Mouse (Mus musculus) C2C12 (cell line): Measurements from ENCODE around the gene Spata19.

Experiments used
- CEBPB ChIP-seq: IDR thresholded peaks from one replicate; pipeline ENCODE4 v1.6.1; 2011; ENCODE audit warnings: low read depth, mild to moderate bottlenecking, control low read depth, moderate library complexity
- CTCF ChIP-seq: IDR thresholded peaks from one replicate; pipeline ENCODE4 v1.5.1; 2011; ENCODE audit not compliant: control insufficient read depth, insufficient read depth, insufficient read length
- USF1 ChIP-seq: IDR thresholded peaks from one replicate; pipeline ENCODE4 v1.6.1; 2011; ENCODE audit warnings: low read depth, mild to moderate bottlenecking, control low read depth, moderate library complexity

GRCm38 (mm10) chr9:27367231-27367630 lies 29.4 kb upstream of the Spata19 start:
- TF ChIP-seq CEBPB (no peak), CTCF (no peak), USF1 (no peak)
